Mouse (Mus musculus): ENCODE measurements around the gene Kcnk15.

The Kcnk15 gene

DNA sequence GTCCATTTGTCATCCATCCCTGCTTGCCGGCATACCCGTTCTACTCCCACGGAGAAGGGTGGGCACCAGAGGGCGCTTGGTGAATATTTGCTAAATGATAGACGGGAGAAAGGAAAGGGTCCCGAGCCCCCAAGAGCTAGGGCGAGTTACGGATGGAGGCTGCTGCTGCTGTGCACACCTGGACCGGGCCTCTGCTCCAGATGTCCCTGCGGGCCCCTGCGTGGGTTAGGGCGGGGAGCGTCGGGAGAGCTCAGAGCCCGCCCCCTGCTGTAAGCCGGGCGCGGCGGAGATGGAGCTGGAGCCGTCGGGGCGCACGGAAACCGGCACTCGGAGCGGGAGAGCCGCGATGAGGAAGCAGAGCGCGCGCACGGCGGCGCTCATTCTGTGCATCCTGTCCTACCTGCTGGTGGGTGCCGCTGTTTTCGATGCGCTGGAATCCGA lies at the start of gene Kcnk15:
Gene Kcnk15 (plus strand): TSS at position 191 of the 441 bp plus-strand sequence.
- in situ Hi-C loops (cut with MboI; ENCODE audit: low pct_unique_long_range_greater_than_20kb in 1 of 2, low sequenced_read_pairs in 2 of 2, unreplicated experiment in 1 of 2), result loop anchor here in 1 of 2 experiments (10.0 kb wide), 1 partner anchor 121 kb away; no protein-coding TSS in a partner anchor

DNA sequence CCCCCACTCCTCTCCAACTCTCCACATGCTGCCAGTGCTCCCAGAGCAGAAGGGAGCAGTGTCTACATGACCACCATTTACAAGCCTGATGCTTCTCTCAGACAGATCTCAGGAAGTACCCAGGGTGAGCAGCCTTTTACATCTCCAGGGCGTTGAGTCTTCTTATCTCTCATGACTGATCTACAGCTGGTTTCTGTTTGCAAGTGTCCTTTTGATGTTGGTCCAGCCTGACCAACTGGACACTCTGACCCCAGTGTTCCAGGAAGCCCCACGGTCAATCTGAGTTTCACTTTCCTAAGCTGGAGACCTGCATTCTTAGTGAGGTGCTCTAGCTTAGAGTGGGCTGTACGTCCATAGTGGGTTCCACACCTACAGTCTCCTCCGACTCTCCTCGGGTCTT lies 49.6 kb upstream of the Kcnk15 start:
- in situ Hi-C loops (cut with MboI; ENCODE audit: low pct_unique_long_range_greater_than_20kb in 1 of 2, low sequenced_read_pairs in 2 of 2, unreplicated experiment in 1 of 2), result no loop called here

DNA sequence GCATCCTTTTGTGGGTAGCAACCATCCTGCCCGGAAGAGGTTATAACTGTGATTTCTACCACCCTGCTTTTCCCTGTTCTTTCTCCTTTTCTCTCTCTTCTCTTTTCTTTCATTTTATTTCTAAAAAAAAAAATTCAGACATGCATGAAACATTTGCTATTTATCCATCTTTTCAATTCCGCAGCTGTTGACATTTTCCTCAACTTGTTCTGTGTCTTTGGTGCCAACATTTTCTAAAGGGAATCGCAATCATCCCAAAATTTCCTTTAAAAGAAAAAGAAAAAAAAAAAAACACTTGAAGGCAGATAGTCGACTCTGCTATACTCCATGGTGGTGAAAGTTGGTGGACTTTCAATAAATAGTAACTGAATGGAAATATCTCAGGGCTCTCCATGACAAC lies 44.3 kb upstream of the Kcnk15 start:
- in situ Hi-C loops (cut with MboI; ENCODE audit: low pct_unique_long_range_greater_than_20kb in 1 of 2, low sequenced_read_pairs in 2 of 2, unreplicated experiment in 1 of 2), result no loop called here

DNA sequence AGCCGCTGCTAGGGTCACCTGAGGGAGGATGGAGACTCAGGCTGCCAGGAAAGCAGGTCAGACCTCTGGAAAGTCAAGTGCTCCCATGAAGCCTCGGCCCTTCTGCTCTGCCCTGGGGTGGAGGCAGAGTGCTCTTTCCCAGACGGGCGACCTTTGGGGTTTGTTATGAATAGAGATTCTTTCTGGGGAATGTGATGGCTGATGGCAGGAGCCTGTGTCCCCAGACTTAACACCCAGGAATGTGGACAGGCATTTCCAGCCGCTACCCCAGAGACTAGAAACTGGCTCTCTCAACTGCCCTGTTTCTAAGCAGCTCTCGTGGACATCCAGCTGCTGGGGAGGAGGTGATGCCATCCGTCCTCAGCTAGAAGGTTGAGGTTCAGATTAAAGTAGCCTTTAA lies 43.7 kb upstream of the Kcnk15 start:
- in situ Hi-C loops (cut with MboI; ENCODE audit: low pct_unique_long_range_greater_than_20kb in 1 of 2, low sequenced_read_pairs in 2 of 2, unreplicated experiment in 1 of 2), result no loop called here

DNA sequence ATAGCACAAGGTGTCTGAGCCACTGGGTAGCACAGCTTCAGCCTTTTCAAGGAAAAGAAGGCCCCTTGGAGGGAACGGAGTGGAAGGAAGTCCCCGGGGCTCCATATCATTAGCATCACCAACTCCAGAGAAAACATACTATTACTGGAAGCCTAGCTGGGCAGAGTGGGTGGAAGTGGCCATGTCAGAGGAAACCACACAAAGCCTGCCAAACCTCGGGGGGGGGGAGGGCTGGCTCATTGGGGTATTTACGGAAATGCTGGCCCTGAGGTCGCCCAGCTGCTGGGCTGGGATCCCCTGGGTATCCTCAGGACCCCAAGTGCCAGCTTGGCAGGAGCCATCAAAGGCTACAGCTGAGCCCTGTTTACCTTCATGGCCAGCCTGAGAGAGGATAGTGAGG lies 40.4 kb upstream of the Kcnk15 start:
- in situ Hi-C loops (cut with MboI; ENCODE audit: low pct_unique_long_range_greater_than_20kb in 1 of 2, low sequenced_read_pairs in 2 of 2, unreplicated experiment in 1 of 2), result no loop called here

DNA sequence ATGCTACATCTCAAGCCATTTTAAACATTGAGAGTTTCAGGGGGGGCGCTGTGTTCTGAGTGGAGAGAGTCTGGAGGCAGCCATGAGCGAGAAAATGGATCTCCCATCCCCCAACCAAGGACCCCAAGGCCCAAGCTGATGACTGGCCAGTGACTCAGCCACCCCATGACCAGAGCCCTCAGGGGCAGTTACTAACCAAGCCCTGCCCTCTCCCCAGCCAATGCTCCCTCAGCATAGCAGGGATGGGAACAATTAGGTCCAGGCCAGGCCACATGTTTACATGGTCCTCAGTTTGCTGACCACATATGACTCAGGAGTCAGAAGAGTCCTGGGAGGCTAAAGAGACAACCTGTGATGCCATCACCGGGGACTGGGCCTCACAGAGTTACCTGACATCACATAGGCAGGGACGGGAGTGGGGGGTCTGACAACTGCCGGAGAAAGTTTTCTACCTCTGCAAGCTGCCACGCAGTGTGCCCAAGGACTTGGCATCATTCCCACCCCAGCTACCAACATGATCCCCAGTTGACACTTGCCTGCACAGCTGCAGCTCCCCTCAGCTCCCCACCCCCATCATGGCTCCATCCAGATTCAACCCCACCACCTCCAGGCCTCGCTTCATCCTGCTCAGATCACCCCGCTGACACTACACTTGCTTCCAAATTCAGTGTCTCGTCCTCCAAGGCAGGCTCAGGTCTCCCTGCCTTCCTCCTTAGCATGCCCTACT lies 38.5 kb upstream of the Kcnk15 start:
- in situ Hi-C loops (cut with MboI; ENCODE audit: low pct_unique_long_range_greater_than_20kb in 1 of 2, low sequenced_read_pairs in 2 of 2, unreplicated experiment in 1 of 2), result no loop called here

DNA sequence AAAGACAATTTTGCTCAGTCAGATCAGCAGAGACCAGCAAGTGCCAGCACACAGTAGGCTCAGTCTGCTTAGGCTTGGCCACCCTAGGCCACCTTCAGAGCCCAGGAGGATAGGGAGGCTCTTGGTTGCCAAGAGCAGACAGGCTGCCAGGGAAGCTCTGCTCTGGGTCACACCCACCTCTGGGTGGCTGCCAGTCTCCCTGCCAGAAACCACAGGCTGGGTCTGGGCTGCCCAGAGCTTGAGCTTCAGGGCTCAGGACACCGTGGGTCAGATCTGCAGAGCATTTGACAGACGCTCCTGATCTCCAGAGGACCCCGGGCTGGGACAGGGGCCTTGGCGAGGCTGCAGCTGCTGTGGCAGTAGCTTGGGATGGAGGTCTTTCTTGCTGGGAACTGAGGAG lies 32.8 kb upstream of the Kcnk15 start, which contains the start of gene Ccn5:
Gene Ccn5 (plus strand): TSS at position 255 of the 400 bp plus-strand sequence.
- in situ Hi-C loops (cut with MboI; ENCODE audit: low pct_unique_long_range_greater_than_20kb in 1 of 2, low sequenced_read_pairs in 2 of 2, unreplicated experiment in 1 of 2), result no loop called here

DNA sequence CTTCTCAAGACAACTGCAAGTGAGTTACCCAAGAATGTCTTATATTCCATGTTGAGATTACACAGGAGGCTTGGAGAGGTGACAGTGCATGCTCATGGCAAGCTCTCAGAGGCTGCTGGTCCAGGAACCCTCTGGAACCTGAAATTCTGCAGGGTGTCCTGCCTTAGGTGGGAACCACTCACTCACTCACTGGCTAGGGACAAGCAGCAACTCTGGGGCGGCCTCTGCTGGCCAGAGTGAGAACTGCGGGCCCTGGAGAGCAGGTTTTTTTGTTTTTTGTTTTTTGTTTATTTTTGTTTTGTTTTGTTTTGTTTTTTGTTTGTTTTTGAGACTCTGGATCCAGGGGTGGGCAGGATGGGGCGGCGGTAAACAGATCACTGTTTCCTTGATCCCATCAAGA lies 30.2 kb upstream of the Kcnk15 start:
- in situ Hi-C loops (cut with MboI; ENCODE audit: low pct_unique_long_range_greater_than_20kb in 1 of 2, low sequenced_read_pairs in 2 of 2, unreplicated experiment in 1 of 2), result no loop called here

DNA sequence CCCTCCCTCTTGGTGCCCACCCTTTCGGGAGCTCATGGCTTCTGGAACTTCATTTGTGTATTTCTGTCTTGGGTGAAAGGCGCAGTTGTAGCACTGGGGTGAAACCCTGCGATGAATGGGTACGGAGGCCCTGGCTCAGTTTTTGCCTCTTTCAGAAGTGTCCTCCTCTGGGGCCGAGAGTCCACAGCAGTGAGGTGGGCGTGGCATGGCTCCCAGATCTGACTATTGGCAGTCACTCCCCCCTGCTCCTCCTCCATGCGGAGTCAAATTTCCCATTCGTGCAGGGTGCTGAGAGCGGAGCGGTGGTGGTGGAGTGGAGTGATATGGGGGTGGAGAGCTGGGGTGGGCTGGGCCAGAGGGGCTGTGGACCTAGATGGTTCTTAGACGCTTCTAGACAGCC lies 29.7 kb upstream of the Kcnk15 start:
- in situ Hi-C loops (cut with MboI; ENCODE audit: low pct_unique_long_range_greater_than_20kb in 1 of 2, low sequenced_read_pairs in 2 of 2, unreplicated experiment in 1 of 2), result no loop called here

DNA sequence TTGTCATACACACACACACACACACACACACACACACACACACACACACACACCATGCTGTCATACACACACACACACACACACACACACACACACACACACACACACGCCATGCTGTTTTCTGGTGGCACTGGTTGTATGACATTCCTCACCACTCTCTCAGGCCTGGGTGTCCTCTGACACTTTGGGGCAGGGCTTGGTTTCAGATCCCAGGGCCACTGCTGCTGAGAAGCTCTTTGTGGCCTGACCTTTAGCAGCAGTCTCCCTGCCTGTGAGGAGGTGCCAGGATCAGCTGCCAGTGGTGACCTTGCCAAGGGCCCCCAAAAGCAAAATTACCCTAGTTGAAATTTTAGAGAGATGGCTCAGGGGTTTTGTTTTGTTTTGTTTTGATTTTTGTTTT lies 27.6 kb upstream of the Kcnk15 start:
- in situ Hi-C loops (cut with MboI; ENCODE audit: low pct_unique_long_range_greater_than_20kb in 1 of 2, low sequenced_read_pairs in 2 of 2, unreplicated experiment in 1 of 2), result no loop called here

DNA sequence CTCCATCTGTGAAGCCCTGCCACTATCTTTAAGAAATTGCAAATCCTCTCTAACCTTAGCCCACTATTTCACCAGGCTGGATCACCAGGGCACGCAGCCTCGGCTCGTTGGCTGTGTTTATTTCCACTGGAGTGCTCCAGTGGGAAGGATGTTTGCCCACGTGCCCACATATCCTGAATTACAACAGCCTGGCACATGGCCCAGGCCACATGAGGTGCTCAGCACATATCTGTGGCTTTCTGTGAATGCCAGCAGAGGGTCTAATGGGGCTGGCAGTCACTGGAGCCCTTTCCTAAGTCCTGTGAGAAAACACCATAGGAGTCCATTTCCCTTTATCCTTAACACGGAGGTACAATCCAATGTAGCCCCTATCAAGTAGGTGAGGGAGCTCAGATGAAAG lies 27.0 kb upstream of the Kcnk15 start:
- in situ Hi-C loops (cut with MboI; ENCODE audit: low pct_unique_long_range_greater_than_20kb in 1 of 2, low sequenced_read_pairs in 2 of 2, unreplicated experiment in 1 of 2), result no loop called here

DNA sequence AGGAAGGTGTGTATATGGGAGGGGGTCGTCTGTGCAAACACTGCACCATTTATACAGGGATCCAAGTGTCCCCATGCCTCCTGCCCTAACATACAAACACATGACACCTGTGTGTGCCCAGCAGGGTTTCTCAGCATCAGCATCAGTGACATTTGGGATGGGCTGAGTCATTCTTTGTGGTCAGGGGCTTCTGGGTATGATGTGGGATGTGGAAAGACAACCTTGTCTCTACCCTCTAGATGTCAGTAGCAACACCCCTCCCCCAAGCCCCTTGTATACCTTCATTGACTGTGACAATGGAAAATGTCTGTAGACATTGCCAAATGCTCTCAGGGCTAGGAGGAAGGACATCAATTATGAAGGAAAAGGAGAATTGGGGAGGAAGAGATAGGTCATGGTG lies 22.3 kb upstream of the Kcnk15 start:
- in situ Hi-C loops (cut with MboI; ENCODE audit: low pct_unique_long_range_greater_than_20kb in 1 of 2, low sequenced_read_pairs in 2 of 2, unreplicated experiment in 1 of 2), result no loop called here

DNA sequence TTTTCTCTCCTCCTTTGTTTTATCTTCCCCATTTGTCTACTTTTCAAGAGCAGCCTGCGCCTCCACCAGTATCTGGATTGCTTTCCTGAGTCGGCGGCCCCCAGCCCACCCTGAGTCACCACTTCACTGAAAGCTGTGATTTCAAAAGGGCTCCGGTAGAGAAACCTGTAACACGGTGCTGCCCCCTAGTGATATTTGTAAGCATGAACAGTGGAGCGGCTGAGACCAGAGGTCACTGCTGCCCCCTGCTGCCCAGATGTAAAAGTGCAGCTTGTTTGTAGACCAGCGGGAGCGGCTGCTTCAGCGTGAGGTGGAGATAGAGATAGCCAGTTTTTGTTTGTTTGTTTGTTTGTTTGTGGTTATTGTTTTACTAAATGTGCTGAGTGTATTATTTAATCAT lies 15.4 kb upstream of the Kcnk15 start:
- in situ Hi-C loops (cut with MboI; ENCODE audit: low pct_unique_long_range_greater_than_20kb in 1 of 2, low sequenced_read_pairs in 2 of 2, unreplicated experiment in 1 of 2), result no loop called here

DNA sequence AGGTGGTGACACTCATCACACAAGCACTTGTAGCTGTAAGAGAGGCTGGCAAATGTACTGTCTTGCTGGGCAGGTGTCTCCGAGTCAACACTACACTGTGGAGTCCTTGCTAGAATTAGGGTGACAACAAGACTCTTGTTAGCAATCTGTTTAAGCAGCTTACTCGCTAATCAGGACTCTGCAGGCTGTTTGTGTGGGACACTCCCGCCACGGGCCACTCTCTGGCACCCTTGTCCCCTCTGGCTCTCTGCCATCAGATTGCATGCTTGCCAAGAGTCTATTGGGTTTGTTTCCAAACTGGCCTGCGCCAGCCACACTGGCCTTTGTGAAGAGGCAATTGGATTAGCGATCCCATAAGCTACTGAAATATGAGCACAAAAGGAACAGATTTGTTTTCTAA lies 13.9 kb upstream of the Kcnk15 start:
- in situ Hi-C loops (cut with MboI; ENCODE audit: low pct_unique_long_range_greater_than_20kb in 1 of 2, low sequenced_read_pairs in 2 of 2, unreplicated experiment in 1 of 2), result no loop called here

DNA sequence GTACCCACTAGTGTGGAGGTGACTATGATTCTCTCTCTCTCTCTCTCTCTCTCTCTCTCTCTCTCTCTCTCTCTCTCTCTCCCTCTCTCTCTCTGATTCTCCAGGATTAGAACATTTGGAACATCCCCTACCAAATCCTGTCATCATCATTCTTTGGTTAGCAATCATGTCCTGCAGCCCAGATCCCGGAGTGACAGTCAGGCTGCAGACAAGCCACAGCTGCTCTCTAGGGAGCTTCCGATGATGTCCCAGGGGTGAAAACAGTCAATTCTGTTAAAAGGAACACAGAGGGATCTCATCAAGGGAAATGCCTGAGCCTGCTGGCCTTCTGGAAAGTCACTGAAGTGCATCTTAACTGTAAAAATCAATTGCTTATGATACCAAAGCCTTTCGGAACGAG lies 11.4 kb upstream of the Kcnk15 start:
- in situ Hi-C loops (cut with MboI; ENCODE audit: low pct_unique_long_range_greater_than_20kb in 1 of 2, low sequenced_read_pairs in 2 of 2, unreplicated experiment in 1 of 2), result no loop called here

DNA sequence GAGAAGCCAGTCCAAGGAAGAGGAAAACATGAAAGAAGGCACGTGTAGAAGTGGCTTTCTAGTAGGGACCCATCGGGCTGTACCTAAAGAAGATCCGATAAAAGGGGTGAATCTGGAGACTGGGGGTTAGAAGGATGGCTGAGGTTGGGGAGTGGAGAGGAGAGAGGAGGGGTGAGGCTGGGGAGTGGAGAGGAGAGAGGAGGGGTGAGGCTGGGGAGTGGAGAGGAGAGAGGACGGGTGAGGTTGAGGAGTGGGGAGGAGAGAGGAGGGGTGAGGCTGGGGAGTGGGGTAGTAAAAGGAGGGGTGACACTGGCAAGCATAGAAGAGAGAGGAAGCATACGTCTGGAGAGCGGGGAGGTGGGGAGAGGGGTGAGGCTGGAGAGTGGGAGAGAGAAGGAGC lies 3.8 kb downstream of the Kcnk15 start:
- in situ Hi-C loops (cut with MboI; ENCODE audit: low pct_unique_long_range_greater_than_20kb in 1 of 2, low sequenced_read_pairs in 2 of 2, unreplicated experiment in 1 of 2), result loop anchor here in 1 of 2 experiments (10.0 kb wide), 1 partner anchor 118 kb away; no protein-coding TSS in a partner anchor

DNA sequence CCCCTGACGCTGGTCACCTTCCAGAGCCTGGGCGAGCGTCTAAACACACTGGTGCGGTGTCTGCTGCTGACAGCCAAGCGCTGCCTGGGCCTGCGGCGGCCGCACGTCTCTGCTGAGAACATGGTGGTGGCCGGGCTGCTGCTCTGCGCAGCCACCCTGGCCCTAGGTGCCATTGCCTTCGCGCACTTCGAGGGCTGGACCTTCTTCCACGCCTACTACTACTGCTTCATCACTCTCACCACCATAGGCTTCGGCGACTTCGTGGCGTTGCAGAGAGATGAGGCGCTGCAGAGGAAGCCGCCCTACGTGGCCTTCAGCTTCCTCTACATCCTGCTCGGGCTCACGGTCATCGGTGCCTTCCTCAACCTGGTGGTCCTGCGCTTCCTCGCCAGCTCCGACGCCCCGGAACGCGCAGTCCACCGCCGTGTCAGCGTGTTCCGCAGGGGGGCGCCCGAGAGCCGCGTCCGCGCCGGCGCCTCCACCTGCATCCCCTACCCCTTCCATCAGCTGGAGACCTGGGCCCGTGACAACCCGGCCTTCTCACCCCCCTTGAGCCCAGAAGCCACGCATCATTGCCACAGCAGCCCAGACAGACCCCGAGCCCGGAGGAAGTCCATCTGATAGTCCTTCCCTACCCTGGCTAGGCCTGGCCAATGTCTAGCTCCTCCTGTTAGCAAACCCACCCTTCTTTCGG lies 5.0 kb downstream of the Kcnk15 start:
- in situ Hi-C loops (cut with MboI; ENCODE audit: low pct_unique_long_range_greater_than_20kb in 1 of 2, low sequenced_read_pairs in 2 of 2, unreplicated experiment in 1 of 2), result loop anchor here in 1 of 2 experiments (10.0 kb wide), 1 partner anchor 116 kb away; no protein-coding TSS in a partner anchor

DNA sequence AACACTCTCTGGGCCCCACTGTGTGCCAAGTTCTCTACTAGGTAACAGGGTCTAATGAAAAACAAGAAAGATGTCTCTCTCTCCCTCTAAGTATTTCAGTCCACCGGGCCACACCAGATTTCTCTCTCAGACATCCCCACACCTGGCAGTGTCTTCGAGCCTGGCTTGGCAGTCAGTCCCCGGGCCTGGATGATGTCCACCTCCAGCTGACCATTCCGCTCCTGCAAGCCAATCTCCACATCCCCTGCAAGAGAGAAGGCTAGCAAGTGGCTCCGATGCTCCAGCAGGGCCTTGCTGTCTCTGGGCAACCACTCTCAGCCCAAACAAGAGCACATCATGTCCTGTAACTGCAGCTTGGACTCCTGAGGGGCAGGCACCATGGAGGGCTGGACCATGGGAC lies 11.9 kb downstream of the Kcnk15 start:
- in situ Hi-C loops (cut with MboI; ENCODE audit: low pct_unique_long_range_greater_than_20kb in 1 of 2, low sequenced_read_pairs in 2 of 2, unreplicated experiment in 1 of 2), result no loop called here

DNA sequence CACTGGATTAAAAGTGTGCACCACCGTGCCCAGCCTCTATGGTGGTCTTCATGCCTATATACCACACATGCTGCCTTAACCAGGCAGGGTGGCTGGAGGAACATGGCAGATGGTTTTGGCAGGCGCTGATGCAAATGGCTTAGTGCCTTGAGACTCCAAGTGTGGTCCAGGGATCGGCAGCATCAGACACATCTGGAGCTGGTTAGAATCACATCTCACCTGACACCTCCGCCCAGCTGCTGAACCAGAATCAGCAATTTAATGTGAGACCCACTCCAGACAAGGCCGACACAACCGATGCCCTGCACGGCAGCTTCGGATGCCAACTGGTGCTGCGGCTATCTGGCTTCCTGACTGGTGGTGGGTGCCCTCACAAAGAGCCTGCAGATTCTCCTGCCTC lies 12.6 kb downstream of the Kcnk15 start:
- in situ Hi-C loops (cut with MboI; ENCODE audit: low pct_unique_long_range_greater_than_20kb in 1 of 2, low sequenced_read_pairs in 2 of 2, unreplicated experiment in 1 of 2), result no loop called here

DNA sequence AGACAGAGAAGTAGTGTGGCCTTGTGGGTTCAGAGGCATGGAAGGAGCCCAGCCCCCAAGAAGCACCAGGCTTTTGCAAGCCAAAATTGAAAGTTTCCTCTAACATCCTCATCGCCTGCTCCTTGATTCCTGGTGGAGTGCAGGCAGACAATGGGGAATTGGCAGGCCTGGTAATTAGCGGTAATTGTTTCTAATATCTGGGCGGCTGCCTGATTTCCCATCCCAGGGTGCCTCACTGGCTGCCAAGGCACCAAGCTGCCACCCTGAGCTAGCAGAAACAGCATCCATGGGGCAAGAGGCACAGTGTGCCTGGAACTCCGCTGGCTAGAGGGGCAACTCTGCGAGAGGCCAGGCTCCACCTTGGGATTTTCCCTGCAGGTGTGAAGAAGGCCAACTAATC lies 16.3 kb downstream of the Kcnk15 start:
- in situ Hi-C loops (cut with MboI; ENCODE audit: low pct_unique_long_range_greater_than_20kb in 1 of 2, low sequenced_read_pairs in 2 of 2, unreplicated experiment in 1 of 2), result no loop called here
